Mouse (Mus musculus) testis, adult 2 months (tissue): Measurements from ENCODE around the gene Pard3.

ENCODE experiments used
- CTCF ChIP-seq: fragments of 200-500 bp; IDR thresholded peaks from 2 replicates; pipeline ENCODE4 v1.5.1; 2012; ENCODE audit warnings: low read depth, mild to moderate bottlenecking, inconsistent platforms, low read length, moderate library complexity; ENCODE audit not compliant: control insufficient read depth, insufficient read depth, insufficient replicate concordance
- POLR2A ChIP-seq: fragments of 200-500 bp; IDR thresholded peaks from 2 replicates; pipeline ENCODE4 v1.6.1; 2012; ENCODE audit warnings: low read depth, mild to moderate bottlenecking, inconsistent platforms, low read length, moderate library complexity; ENCODE audit not compliant: control insufficient read depth

- no peak for TF ChIP-seq CTCF
- no peak for TF ChIP-seq POLR2A
Observed at GRCm38 (mm10) chr8:127076511-127076910, 12.8 kb downstream of the Pard3 start.
